Mouse (Mus musculus) megakaryocyte progenitor cell, adult 5-6 weeks (primary cell): ENCODE measurements around the gene Cyp2s1. TPM values are rescaled to one million over a fixed set of nuclear protein-coding genes. Genes with fewer than 3 reads are reported as not detected.

Source experiments
- ATAC-seq: replicated peaks from 2 replicates; pipeline ENCODE4 v1.8.0; 2016; ENCODE audit warnings: mild to moderate bottlenecking, moderate TSS enrichment, inconsistent platforms; ENCODE audit not compliant: poor library complexity
- total RNA-seq, 2 experiments: library from RNA; stranded (forward) in 1 of 2; stranded (reverse) in 1 of 2; fragments of 157-497, 149-512 nt in 1 of 2; fragments of 200-1000 nt in 1 of 2; gene quantifications; 2 replicates each; pipeline versions ENCODE4 v1.2.3 to v1.2.4; 2015 to 2017

Gene Cyp2s1
- total RNA-seq, 2 experiments from 2014 or later: 0.17 TPM; not detected in 1

DNA sequence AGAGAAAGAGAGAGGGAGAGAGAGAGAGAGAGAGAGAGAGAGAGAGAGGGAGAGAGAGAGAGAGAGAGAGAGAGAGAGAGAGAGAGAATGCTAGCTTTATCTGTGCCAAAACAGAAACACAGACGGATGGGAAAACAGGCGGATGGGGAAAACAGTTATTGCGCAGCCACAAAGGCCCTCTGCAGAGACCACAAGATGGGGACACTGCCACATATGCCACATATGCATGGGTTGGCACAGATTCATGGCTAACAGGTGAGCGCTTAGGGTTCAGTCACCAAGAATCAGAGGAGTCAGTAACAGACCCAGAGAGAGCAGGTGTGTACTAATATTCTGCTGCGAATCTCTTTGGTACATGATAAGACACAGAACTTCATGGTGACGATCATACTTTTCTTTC is 34.0 kb downstream of the Cyp2s1 start:
- ATAC-seq: peak; percentile 67

DNA sequence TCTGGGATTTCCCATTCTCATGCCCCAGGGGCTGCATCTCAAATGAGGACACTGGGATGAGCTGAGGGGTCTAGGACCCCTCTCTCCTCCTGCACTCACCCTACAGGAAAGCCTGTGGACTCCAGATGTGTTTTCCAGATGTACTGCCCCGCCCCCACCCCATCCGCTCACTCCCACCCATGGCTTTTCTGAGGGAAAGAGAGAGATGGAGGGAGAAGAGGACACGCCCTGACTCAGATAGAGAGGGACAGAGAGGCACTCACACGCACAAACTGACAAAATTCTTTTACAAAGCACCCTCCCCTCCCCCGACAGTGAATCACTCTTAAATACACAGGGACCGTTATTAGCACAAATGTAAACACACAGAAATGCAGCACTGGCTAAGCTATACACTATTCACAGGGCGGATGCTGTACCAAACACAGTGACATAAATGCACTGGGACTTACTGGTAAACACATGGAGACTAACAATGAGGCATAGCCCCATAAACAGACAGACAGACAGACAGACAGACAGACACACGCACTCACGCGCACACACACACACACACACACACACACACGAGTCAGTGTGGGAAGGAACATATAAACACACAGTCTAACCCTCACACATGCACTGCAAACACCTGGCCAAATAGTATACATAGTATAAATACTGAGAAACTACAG is 34.6 kb downstream of the Cyp2s1 start:
- ATAC-seq: peak; percentile 12; the same call in 1 of the 2 replicates

DNA sequence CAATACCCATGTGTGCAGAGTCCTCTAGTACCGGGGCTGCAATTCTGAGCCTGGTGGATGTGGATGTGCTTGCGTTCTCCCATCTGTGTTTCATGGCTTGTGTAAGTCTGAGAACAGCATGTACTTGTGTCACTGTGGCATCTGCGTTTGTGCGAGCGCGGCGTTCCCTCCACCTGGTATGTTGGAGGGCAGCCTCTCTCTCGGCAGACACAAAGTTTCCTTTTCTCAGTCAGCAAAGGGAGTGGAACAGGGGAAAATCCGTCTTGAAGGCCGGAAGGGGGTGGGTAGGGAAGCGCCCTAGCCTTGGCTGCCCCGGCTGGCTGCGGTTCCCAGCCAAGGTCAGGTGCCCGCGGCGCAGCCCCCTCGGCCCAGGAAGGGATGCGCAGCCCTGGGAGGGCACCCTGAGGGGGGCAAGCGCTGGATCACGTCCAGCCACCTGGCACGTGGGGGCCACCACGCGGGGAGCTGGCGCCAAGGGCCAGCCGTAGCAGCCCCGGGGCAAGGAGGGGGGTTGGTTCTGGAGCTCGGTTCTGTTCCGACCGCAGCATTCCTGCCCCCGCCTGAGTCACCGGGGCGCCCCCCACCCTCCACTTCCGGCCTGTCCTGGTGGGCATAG is 35.3 kb downstream of the Cyp2s1 start:
- ATAC-seq: 0 out of 2 replicates have a peak, but pooled peaks have one; percentile 10

DNA sequence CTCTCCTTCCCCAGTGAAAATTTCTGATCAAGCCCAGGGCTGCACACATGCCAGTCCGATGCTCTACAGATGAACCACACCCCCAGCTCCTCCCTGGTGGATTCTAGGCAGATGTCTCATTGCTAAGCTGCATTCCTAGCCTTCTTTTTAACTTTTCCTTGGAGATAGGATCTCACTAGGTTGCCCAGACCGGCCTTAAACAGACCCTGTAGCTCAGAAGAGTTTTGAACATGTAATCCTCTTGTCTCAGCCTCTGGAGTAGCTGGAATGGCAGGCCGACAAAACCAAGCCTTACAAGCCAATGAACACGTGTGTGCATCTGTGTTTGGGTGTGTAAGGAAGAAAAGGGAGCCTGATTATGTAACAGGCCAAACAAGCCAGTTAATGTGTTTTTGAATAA is 36.0 kb downstream of the Cyp2s1 start:
- ATAC-seq: no peak

DNA sequence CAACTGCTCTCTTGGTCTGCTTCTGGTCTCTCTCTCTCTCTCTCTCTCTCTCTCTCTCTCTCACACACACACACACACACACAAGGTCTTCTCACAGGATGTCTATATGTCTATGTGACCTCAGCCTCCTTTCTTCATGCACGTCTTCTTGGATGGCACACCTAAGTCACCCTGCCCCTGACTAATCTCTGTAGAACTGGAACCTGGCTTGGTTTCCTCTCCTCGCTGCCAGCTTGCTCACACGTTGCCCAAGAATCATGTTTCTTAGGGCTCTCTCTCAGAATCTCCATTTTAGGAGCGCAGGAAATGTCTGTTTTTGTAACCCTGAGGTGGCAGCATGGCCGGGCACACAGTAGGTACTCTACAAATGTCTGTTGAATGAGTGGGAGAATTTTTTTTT is 36.7 kb downstream of the Cyp2s1 start:
- ATAC-seq: no peak

DNA sequence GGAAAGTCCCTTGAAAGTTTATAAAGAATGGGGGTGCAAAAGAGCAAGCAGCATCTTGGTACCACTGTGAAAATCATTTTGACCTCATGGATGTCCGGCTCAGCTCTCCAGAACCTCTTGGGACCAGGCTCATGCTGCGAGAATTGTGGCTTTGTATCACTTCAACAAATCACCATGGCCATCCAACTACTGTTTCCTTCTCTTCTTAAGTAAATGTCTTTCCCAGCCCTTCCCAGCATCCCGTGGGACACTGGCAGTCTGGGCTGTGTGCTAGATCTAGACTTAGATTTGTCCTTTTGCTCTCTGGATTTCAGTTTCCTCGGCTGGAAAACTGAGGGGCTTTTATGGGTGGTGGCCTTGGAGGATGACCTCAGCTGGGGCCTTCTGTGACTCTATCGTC is 48.5 kb downstream of the Cyp2s1 start:
- no peak for ATAC-seq

DNA sequence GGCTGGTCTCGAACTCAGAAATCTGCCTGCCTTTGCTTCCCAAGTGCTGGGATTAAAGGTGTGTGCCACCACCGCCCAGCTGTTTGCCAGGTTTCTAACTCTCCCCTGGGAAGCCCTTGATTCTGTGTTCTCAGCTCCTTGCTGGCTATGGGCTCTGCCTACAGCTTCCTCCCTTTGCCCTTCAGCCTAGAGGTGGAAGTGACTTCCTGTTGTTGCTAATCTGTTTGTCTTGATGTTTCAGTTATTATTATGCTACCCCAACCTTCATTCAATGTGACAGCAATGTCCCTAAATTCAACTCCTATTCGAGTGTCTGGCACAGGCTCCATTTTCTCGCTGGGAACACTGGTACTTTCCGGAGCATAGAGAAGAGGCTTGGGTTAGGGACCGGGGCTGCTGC is 50.6 kb downstream of the Cyp2s1 start:
- no peak for ATAC-seq

DNA sequence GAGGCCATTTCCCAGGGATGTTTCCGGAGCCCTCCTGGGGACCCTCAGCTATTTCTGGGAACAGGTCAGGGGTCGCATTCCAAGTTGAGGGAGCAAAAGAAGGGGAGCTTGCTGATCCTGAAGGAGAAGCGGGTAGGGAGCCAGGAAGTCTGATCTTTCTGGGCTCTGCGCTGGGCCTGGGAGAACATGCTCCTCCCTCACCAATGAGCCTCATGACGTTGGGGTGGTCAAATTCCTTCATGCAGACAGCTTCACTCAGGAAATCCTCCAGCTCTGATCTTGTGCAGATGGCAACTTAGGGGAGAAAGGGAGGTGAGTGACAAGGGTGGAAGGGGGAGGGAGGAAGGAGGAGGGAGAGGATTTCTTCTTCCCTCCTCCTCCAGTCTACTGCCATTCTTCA is 52.5 kb downstream of the Cyp2s1 start:
- no peak for ATAC-seq

DNA sequence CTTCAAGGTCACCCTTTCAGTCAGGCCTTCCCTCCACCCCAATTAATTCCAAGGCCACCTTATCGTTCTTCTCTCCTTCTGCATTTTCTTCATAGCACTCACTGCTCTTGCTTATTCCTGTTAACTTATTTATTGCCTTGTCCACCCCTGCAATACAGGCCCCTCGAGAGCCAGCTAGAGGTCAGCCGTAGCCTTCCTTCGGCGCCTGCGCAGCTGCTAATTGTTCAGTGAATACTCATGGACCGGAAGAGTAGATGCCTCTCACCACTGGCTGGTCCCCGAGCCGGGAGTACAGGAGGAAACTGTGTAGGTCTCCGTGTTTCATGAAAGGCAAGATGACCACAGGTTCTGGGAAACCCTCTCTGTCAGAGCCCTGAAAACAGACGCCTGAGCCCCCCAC is 53.0 kb downstream of the Cyp2s1 start:
- no peak for ATAC-seq

DNA sequence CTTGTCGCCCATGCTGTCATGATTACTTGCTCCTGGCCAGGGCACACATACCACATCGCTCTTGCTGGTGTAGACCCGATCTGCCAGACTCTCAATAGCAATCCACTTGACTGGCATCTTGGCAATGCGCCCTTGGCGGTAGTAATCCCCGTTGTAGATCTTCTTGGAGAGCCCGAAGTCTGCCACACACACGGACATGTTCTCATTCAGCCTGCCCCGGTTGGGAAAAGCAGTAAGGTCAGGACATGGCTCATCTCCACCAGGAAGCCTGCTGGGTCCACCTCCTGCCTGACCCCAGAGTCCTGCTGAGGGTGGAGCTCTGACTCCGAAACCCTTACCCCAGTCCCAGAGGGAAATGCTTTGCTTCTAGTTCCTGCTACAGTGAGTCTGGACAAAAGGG is 55.4 kb downstream of the Cyp2s1 start:
- no peak for ATAC-seq

DNA sequence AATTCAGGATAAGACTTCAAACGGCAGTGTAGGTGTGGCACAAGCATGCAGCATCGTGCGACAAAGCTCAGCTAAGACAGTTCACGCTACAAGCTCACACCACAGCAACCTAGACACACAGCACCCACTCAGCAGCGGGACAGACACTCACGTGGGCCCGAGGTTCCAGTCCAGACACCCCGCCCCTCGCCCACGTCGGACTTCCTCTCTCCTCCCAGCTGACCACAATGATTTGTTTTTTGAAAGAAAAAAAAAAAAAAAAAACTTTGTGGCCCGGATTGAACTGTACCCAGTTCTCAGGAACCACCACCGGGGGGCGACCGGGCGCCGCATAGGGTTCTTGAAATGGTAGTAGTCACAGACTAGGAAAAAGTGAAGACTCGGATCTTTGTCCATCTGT is 60.7 kb downstream of the Cyp2s1 start:
- ATAC-seq: peak; percentile 66

DNA sequence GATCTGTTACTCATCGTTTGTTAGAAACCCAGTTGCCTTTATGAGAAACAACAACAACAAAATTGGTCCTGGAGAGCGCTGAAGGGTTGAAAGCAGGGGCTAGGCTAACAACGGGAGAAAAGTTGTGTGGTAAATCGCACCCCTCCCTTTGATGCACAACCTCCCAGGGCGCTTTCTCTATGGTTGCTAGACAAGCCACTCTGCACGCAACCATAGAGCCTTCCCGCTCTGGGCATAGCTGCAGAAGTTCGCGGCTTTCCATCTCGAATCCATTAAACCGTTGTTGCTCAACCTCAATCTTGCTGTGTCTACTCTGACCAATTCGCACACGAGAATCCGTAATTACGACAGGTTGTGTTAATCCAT is 61.3 kb downstream of the Cyp2s1 start:
- peak; percentile 34 for ATAC-seq

DNA sequence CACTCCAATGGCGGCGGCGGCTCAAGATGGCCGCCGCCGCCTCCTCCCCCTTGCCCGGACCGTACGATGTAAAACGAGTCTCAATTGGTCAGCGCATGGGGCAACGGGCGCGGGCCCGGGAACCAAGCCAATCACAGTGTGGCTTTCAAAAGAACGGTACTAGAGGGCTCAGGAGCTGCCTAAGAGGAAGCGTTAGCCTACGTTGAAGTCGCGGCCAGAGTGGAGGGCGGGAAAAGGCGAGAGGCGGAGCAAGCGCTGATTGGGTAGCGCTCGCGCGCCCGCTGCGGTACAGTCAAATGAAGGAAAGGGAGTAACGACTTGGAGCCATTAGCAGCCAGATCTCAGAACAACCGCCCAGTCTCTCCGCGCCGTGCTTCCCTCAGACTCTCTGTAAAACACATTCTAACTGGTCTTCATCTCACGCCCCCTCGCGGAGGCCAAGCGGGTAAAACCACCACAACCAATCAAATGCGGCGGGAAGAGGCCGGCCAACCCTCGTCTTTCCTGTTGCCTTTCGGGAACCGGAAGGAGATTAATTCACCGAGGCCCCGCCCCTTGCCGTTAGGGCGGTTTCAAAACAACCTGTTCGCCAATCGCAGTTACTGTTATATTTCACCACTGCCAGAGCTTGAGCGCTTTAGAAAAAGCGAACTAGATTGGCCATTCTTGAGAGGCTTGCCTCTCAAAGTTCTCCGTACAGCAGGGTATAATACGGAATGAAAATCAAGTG is 61.8 kb downstream of the Cyp2s1 start, which contains the start of gene Hnrnpul1:
Gene Hnrnpul1 (minus strand): TSS at position 20 of the 730 bp plus-strand sequence.
- peak; percentile 69 for ATAC-seq

DNA sequence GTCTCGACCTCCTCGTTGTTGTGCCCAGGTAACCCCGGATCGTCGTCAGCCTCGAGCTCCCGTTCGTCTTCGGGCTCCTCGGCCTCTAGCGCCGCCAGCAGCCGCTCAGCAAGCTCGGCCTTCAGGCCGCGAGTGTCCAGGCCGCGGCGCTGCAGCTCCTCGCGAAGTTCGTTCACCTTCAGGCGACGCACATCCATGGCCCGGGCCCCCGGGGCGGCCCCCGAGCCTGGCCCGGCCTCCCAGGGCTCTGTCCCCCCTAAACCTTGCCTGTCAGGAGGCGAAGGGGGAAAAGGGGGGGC is 62.3 kb downstream of the Cyp2s1 start:
- ATAC-seq: no peak

DNA sequence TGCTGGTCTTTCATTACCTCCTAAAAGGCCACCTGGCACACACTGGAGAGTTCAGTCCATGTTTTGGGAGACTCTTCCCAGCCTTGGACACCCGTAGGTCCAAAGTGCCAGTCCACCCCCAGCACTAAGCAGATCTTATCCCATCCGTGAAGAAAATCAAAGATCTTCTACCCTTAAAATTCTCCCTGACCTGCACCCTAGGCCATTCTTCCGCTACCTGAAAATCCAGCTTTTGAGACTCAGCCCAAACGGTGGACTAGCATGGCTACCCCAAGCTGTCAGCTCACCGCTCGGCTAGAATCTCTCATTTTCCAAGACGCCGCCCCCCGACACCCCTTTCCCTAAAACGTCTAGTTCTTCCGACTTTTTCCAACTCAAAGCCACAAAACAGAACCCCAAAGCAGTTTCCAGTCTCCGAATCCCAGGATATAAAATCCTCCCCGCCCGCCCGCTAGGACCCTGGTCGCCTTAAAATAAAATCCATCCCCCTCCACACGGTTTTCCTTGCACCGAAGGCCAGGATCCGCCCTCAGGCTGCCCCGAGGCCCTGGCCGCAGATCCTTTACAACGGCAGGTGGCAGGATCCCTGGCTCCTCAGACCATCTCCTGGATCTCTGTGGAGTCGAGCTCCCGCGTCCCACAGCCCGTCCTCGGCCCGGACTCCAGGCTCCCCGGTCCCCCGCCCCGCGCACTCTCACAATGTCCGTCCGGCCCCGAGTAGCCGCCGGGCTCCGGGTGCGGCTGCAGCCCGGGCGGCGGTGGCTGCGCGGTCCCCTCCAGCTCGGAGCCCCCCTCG is 62.9 kb downstream of the Cyp2s1 start:
- no peak for ATAC-seq

DNA sequence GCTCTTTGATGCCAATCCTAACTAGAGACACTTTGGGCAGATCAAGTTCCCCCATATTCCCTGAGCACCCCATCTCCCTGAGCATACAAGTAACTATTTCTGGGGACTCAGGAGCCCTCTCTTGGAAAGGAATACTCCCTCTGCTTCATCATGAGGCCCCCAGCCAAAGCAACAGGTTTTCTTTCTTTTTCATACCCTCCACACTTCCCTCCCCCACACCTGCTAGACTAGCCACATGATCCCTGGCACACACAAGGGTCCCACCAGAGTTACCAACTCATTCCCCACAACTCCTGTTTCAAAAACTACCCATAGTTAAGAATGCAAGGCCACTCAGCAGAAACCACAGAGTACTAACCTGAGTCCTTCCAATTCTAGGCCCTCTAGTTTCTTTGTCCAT is 63.6 kb downstream of the Cyp2s1 start:
- ATAC-seq: no peak

Other genes with a start within 250 kb of the Cyp2s1 start
- not detected in 2 replicates for gene Erich4, start 201.0 kb downstream of the Cyp2s1 start, total RNA-seq (2015)
- gene Erich4, start 201.0 kb downstream of the Cyp2s1 start, total RNA-seq (2017): not detected in 2 replicates
- 24.5 and 30.0 TPM in 2 replicates for gene Dmac2, start 197.5 kb downstream of the Cyp2s1 start, total RNA-seq (2015)
- gene Dmac2, start 197.5 kb downstream of the Cyp2s1 start, total RNA-seq (2017): 34.0 and 34.9 TPM in 2 replicates
- gene B3gnt8, start 190.3 kb downstream of the Cyp2s1 start, total RNA-seq (2015): 5.1 and 7.4 TPM in 2 replicates
- gene B3gnt8, start 190.3 kb downstream of the Cyp2s1 start, total RNA-seq (2017): 13.2 and 22.2 TPM in 2 replicates
- gene Bckdha, start 157.9 kb downstream of the Cyp2s1 start, total RNA-seq (2015): 37.6 and 46.7 TPM in 2 replicates
- 48.6 and 52.0 TPM in 2 replicates for gene Bckdha, start 157.9 kb downstream of the Cyp2s1 start, total RNA-seq (2017)
- 80.7 and 84.9 TPM in 2 replicates for gene Exosc5, start 157.7 kb downstream of the Cyp2s1 start, total RNA-seq (2015)
- 55.6 and 71.8 TPM in 2 replicates for gene Exosc5, start 157.7 kb downstream of the Cyp2s1 start, total RNA-seq (2017)
- gene Tmem91, start 141.7 kb downstream of the Cyp2s1 start, total RNA-seq (2015): 0.69 and 1.0 TPM in 2 replicates
- gene Tmem91, start 141.7 kb downstream of the Cyp2s1 start, total RNA-seq (2017): not detected in 2 replicates
- gene B9d2, start 136.1 kb downstream of the Cyp2s1 start, total RNA-seq (2015): 34.4 and 38.7 TPM in 2 replicates
- 38.2 and 39.8 TPM in 2 replicates for gene B9d2, start 136.1 kb downstream of the Cyp2s1 start, total RNA-seq (2017)
- gene Tgfb1, start 129.9 kb downstream of the Cyp2s1 start, total RNA-seq (2015): 237 and 286 TPM in 2 replicates
- 35.7 and 35.8 TPM in 2 replicates for gene Tgfb1, start 129.9 kb downstream of the Cyp2s1 start, total RNA-seq (2017)
- 25.1 and 27.4 TPM in 2 replicates for gene Ccdc97, start 97.8 kb downstream of the Cyp2s1 start, total RNA-seq (2015)
- gene Ccdc97, start 97.8 kb downstream of the Cyp2s1 start, total RNA-seq (2017): 10.5 and 18.3 TPM in 2 replicates
- gene Hnrnpul1, start 62.2 kb downstream of the Cyp2s1 start, total RNA-seq (2015): 132 and 135 TPM in 2 replicates
- gene Hnrnpul1, start 62.2 kb downstream of the Cyp2s1 start, total RNA-seq (2017): 126 and 141 TPM in 2 replicates
- gene Axl, start 28.2 kb downstream of the Cyp2s1 start, total RNA-seq (2015): 1.1 and 2.3 TPM in 2 replicates
- 1.5 and 1.9 TPM in 2 replicates for gene Axl, start 28.2 kb downstream of the Cyp2s1 start, total RNA-seq (2017)
- gene Cyp2b10, start 80.7 kb upstream of the Cyp2s1 start, total RNA-seq (2015): not detected in 2 replicates
- gene Cyp2b10, start 80.7 kb upstream of the Cyp2s1 start, total RNA-seq (2017): not detected in 2 replicates
- not detected in 2 replicates for gene Cyp2b13, start 244.6 kb upstream of the Cyp2s1 start, total RNA-seq (2015)
- gene Cyp2b13, start 244.6 kb upstream of the Cyp2s1 start, total RNA-seq (2017): not detected in 2 replicates